Mouse (Mus musculus) right cerebral cortex, postnatal 10 days (tissue): ENCODE results near the gene Sun1.

ENCODE experiments used
- DNase-seq, 2 experiments: peaks; one replicate each; pipeline ENCODE4 v3.0.0; 2021; ENCODE audit warnings: low spot score in 2 of 2

Sun1 gene

GRCm38 (mm10) chr5:139251736-139252080 is 51.3 kb downstream of the Sun1 start:
- no peak for DNase-seq

- peak; percentile 100 for DNase-seq
These were observed 51.9 kb downstream of the Sun1 start, which contains the start of gene Get4 for GRCm38 (mm10) chr5:139252081-139252909. Gene Get4 (plus strand): TSS chr5:139252324.

- DNase-seq, result peak in 1 of 2 experiments; percentile 60
These were observed 52.4 kb downstream of the Sun1 start for GRCm38 (mm10) chr5:139252910-139253245.

DNA sequence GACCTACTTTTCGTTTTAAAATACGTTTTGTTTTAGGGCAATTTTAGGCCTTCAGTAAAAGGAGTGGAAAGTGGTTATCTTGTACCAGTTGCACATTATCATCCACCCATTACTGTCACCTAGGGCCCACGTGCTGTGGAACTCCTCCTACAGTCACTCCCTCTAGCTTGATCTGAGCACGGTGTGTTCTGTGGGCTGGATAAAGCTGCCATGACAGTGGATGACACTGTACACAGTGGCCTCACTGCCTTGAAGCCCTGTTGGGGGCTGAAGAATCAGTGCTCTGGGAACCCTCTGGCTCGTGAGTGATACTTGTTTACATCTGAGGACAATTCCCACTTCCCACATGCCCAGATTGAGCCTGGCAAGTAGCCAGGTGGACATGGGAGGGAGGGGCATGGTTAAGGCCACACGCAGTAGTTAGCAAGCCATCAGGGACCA is 52.9 kb downstream of the Sun1 start:
- DNase-seq, result peak; percentile 43 to 58

GRCm38 (mm10) chr5:139254938-139255337 is 54.5 kb downstream of the Sun1 start:
- no peak for DNase-seq

- no peak for DNase-seq
These were observed 55.3 kb downstream of the Sun1 start for GRCm38 (mm10) chr5:139255777-139256176.

GRCm38 (mm10) chr5:139256211-139256765 is 55.9 kb downstream of the Sun1 start:
- DNase-seq, result no peak

DNA sequence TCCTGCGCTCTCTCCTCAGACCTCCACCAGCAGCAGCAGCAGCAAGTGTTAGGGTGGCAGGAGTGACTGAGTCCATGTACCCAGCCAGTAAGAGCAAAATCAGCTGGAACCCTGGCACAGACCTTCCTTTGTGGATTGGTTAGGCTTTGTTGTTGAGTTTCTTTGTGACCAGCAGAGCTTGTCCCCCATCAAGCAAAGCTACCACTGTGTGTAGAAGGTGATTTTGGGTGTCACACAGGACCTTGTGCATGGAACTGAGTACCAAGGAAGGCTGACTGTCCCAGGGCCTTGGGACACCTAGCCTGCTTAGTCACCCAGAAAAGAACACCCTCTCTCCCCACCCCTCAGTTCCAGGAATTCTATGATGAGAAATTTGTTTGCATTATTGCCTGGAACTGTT is 56.8 kb downstream of the Sun1 start:
- no peak for DNase-seq

- DNase-seq, result no peak
These were observed 57.4 kb downstream of the Sun1 start for GRCm38 (mm10) chr5:139257818-139258217.

- no peak for DNase-seq
These were observed 58.1 kb downstream of the Sun1 start for GRCm38 (mm10) chr5:139258371-139259035.

DNA sequence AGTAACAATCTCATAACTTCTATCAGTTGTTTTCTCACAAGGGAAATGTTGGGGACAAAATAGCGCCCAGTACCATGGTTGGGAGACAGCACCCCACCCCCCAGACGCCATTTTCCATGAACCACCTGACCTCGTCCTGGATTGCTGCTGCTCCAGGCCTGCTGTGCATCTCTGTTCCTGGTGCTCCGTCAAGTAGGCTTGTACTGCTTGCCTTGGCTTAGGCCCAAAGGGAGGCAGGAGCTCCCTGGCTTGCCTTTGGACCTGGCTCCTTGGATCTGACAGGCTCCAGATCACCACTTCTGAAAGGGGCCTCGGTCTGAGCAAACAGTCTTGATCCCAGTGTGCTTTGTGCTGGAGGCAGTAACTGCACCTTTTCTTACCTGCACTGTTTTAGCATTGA is 59.4 kb downstream of the Sun1 start:
- DNase-seq, result no peak

- no peak for DNase-seq
These were observed 61.0 kb downstream of the Sun1 start for GRCm38 (mm10) chr5:139261403-139261802.

GRCm38 (mm10) chr5:139267661-139268060 is 67.2 kb downstream of the Sun1 start:
- DNase-seq, result no peak

GRCm38 (mm10) chr5:139270806-139271521 is 70.5 kb downstream of the Sun1 start:
- no peak for DNase-seq

DNA sequence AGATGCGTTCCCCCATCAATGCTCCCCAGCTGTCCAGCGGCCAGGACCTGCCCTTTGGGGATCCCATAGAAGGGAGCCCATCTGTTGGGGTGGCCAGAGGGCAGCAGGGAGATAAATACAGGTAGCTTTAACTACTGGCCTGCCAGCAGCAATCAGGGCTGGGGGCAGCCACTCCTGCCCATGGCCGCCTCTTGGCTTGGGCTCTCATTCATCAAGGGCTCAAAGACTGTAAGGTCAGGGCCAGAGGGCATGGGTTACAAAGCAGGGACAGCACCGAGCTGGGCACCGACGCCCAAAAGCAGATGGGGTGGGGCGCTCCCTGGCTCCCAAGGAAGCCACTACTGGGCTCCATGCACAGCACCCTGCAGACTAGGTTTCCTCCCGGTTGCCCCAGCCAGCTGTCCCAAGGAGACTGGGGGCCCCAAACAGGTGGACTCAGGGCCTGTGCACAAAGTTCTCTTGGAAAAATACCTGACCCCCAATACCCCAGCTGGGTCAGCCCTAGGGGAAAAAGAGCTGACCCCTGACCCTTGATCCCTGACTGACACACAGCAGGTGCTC is 71.6 kb downstream of the Sun1 start:
- no peak for DNase-seq

GRCm38 (mm10) chr5:139277287-139277686 is 76.8 kb downstream of the Sun1 start:
- DNase-seq, result peak in 1 of 2 experiments; percentile 66

GRCm38 (mm10) chr5:139281373-139282112 is 81.1 kb downstream of the Sun1 start:
- DNase-seq, result no peak

- DNase-seq, result peak; percentile 84 to 89
These were observed 81.8 kb downstream of the Sun1 start for GRCm38 (mm10) chr5:139282191-139282590.

DNA sequence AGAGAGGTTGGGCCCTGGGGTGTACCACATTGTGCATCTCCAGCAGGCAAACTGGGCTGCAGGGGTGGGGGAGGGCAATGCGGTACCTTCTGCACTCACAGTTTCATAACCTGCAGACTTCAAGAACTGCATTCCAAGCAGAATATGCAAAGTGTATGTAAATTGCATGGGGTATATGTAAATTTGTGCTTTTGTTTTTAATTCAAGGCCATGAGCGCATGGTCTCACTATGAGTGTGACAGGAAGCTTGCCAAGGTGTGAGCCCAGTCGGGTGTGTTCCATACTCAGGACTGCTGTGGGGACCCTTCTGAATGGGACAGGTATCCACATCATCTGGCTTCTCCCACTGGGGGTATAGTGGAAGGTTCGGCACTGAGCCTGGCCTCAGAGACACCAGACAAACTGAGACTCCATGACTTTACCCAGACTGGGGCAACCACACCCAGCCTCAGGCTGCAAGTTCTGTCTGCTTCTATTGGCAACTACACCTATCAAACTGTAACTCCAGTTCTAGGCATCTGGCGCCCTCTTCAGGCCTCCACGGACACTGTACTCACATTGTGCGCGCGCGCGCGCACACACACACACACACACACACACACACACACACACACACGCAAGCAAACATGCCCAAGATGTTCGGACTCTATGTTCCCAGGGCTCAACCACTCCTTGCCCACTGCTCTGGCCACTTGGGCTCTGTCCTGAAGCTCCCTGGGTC is 83.2 kb downstream of the Sun1 start:
- no peak for DNase-seq

DNA sequence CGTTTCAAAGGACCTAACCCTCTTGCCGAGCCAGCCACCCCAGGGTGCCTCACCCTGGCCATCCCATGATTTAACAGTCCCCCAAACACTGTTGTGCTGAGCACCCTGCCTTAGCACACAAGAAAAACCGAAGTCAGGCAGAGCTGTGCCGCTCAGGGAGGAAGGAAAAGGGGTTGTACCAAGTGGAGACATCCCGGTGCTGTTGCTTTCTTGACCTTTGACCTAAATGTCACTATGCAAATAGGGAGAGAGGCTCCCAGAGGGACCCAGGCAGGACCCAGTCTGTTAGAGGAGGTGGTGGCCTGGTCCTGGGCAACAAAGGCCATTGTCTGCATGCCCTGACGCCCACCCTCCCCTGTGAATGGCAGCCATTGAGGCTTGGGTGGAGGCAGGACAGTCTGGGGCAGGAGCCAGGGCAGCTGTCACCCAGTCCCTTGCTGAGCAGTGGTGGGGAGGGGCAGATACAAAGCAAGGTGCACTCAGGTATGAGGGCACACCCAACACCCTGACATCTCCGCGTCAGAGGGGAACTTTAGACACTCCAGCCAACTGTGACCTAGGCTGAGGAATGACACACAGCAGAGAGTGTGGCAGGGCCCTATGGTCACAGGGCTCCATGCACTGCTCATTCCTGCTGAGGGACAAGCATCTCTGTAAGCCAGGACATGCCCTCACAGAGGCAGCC is 85.1 kb downstream of the Sun1 start:
- no peak for DNase-seq
